Mouse (Mus musculus): ENCODE results near the gene Prkcsh.

GRCm38 (mm10) chr9:21976626-21977175, 25.9 kb upstream of the Prkcsh start:
- TF ChIP-seq EP300 (IDR thresholded peaks at IDR 0.05; ENCODE audit: low read depth), result no peak
- TF ChIP-seq CTCF (IDR thresholded peaks at IDR 0.05; ENCODE audit: low read depth), result no peak

Data from liver, embryonic 14.5 days (tissue).